Comparison of ENCODE assay signal across 11 mouse cellular contexts in genomic region chr16:5817166-5817565, GRCm38 (mm10).
"Had no signal": no experiment of that assay in that cellular context is flagged by ENCODE, and none has a peak within 500 bp of the region (broad histone marks: within the 10 kb centered on the region; RNA-seq: fewer than 3 reads in every experiment).

No protein-coding gene starts in this region.

- H3K36me3 ChIP-seq: kidney, embryonic 15.5 days; limb, embryonic 13.5 days; midbrain, embryonic 12.5 days had no signal

- H3K4me1 ChIP-seq: kidney, embryonic 15.5 days; limb, embryonic 13.5 days had no signal

- H3K27ac ChIP-seq: kidney, embryonic 15.5 days; limb, embryonic 13.5 days; liver, embryonic 14.5 days; midbrain, embryonic 12.5 days had no signal

- H3K9ac ChIP-seq: kidney, embryonic 15.5 days; limb, embryonic 13.5 days; liver, embryonic 14.5 days; midbrain, embryonic 12.5 days had no signal

- DNase-seq: kidney, adult 18-20 months; kidney, postnatal 14 days; left cerebral cortex, postnatal 4 days; lung, adult 18-20 months; right cerebral cortex, adult 18-20 months; right cerebral cortex, postnatal 25 days; thymus, postnatal 25 days had no signal

- H3K27me3 ChIP-seq: kidney, embryonic 15.5 days; limb, embryonic 13.5 days; midbrain, embryonic 12.5 days had no signal

- H3K4me3 ChIP-seq: kidney, embryonic 15.5 days; limb, embryonic 13.5 days; midbrain, embryonic 12.5 days had no signal

- H3K9me3 ChIP-seq: kidney, embryonic 15.5 days; limb, embryonic 13.5 days; midbrain, embryonic 12.5 days had no signal

- H3K4me2 ChIP-seq: kidney, embryonic 15.5 days; limb, embryonic 13.5 days; midbrain, embryonic 12.5 days had no signal
